ENCODE assay signal across 19 mouse cellular contexts in genomic region chr10:94947386-94947785, GRCm38 (mm10). TPM values are rescaled to one million over a fixed set of nuclear protein-coding genes. Genes with fewer than 3 reads are reported as not detected.
DNase-seq lines count a peak whose midpoint lies in the region; ATAC-seq and TF ChIP-seq lines count a peak whose summit lies in the region.
"Had no signal": no experiment of that assay in that cellular context is flagged by ENCODE, and none has a peak within 500 bp of the region (broad histone marks: within the 10 kb centered on the region; RNA-seq: fewer than 3 reads in every experiment).

No protein-coding gene starts in this region.

- H3K9ac ChIP-seq in heart, postnatal 0 days (replicated peaks; ENCODE audit: low read depth, low read length): no peak overlapping the region
- H3K9ac ChIP-seq in liver, embryonic 14.5 days (replicated peaks): no peak overlapping the region
- no peak overlapping the region for H3K9ac ChIP-seq in liver, embryonic 11.5 days (ENCODE audit: low read depth, low read length)
- no peak overlapping the region for H3K9ac ChIP-seq in CH12.LX (ENCODE audit: insufficient read depth, low read depth)
- H3K9ac ChIP-seq: embryonic facial prominence, embryonic 15.5 days; limb, embryonic 15.5 days; midbrain, embryonic 12.5 days; stomach, embryonic 15.5 days had no signal

- H3K9me3 ChIP-seq in heart, postnatal 0 days (replicated peaks; ENCODE audit: control insufficient read depth, low read length): no peaks in the 10 kb centered on the region
- no peaks in the 10 kb centered on the region for H3K9me3 ChIP-seq in liver, embryonic 14.5 days (ENCODE audit: control insufficient read depth, low read length)
- H3K9me3 ChIP-seq in liver, embryonic 11.5 days (ENCODE audit: control insufficient read depth, low read length): no peaks in the 10 kb centered on the region
- H3K9me3 ChIP-seq in CH12.LX (replicated peaks; ENCODE audit: low read length): no peaks in the 10 kb centered on the region
- H3K9me3 ChIP-seq: embryonic facial prominence, embryonic 15.5 days; limb, embryonic 15.5 days; midbrain, embryonic 12.5 days; stomach, embryonic 15.5 days had no signal

- TF ChIP-seq EP300 in heart, postnatal 0 days (IDR thresholded peaks at IDR 0.05; ENCODE audit: low read depth): no peak
- TF ChIP-seq EP300 in liver, embryonic 14.5 days (IDR thresholded peaks at IDR 0.05; ENCODE audit: low read depth): no peak
- no peak for TF ChIP-seq EP300 in CH12.LX (IDR thresholded peaks at IDR 0.05; ENCODE audit: low read length)

- 61% methylated on average over 7 of the region's 7 CpGs for WGBS in heart, postnatal 0 days
- 53% methylated on average over 7 of the region's 7 CpGs for WGBS in liver, embryonic 14.5 days (ENCODE audit: insufficient replicate concordance)
- 60% methylated on average over 7 of the region's 7 CpGs for WGBS in liver, embryonic 11.5 days

- H3K27me3 ChIP-seq in heart, postnatal 0 days (ENCODE audit: control insufficient read depth, insufficient read depth, low read length): peaks cover 41% of the 10 kb centered on the region
- H3K27me3 ChIP-seq in liver, embryonic 14.5 days (ENCODE audit: control insufficient read depth, insufficient read depth, low read length): peaks cover 38% of the 10 kb centered on the region
- H3K27me3 ChIP-seq in liver, embryonic 11.5 days (replicated peaks; ENCODE audit: control insufficient read depth, insufficient read depth, low read length): peaks cover 25% of the 10 kb centered on the region
- no peaks in the 10 kb centered on the region for H3K27me3 ChIP-seq in CH12.LX (replicated peaks)

- no peak overlapping the region for H3K4me2 ChIP-seq in heart, postnatal 0 days (ENCODE audit: low read depth, low read length)
- H3K4me2 ChIP-seq in liver, embryonic 14.5 days (ENCODE audit: low read depth): no peak overlapping the region
- H3K4me2 ChIP-seq in liver, embryonic 11.5 days: no peak overlapping the region
- H3K4me2 ChIP-seq in CH12.LX (ENCODE audit: insufficient read depth, low read depth, poor library complexity, severe bottlenecking): no peak overlapping the region
- H3K4me2 ChIP-seq: embryonic facial prominence, embryonic 15.5 days; limb, embryonic 15.5 days; midbrain, embryonic 12.5 days; stomach, embryonic 15.5 days had no signal

- ATAC-seq in heart, postnatal 0 days (ENCODE audit: insufficient read depth, low read depth): no peak
- no peak for ATAC-seq in liver, embryonic 14.5 days (ENCODE audit: insufficient read depth)
- no peak for ATAC-seq in liver, embryonic 11.5 days (replicated peaks; ENCODE audit: low FRiP score)
- ATAC-seq: inflammation-experienced regulatory T-cells, adult 6 months had no signal

- H3K27ac ChIP-seq in heart, postnatal 0 days (ENCODE audit: low read depth): no peak overlapping the region
- H3K27ac ChIP-seq in liver, embryonic 14.5 days: no peak overlapping the region
- no peak overlapping the region for H3K27ac ChIP-seq in liver, embryonic 11.5 days (ENCODE audit: low read depth, low read length)
- no peak overlapping the region for H3K27ac ChIP-seq in CH12.LX (ENCODE audit: insufficient read depth, low read depth)
- H3K27ac ChIP-seq: embryonic facial prominence, embryonic 15.5 days; limb, embryonic 15.5 days; midbrain, embryonic 12.5 days; stomach, embryonic 15.5 days had no signal

- no peak for TF ChIP-seq POLR2A in CH12.LX (IDR thresholded peaks at IDR 0.05; ENCODE audit: low read depth, low read length)

- TF ChIP-seq RAD21 in CH12.LX (IDR thresholded peaks at IDR 0.05; ENCODE audit: low read depth, low read length): peak; percentile 68

- no peaks in the 10 kb centered on the region for H3K36me3 ChIP-seq in heart, postnatal 0 days (replicated peaks; ENCODE audit: control insufficient read depth, insufficient read depth, low read length)
- no peaks in the 10 kb centered on the region for H3K36me3 ChIP-seq in liver, embryonic 14.5 days (replicated peaks; ENCODE audit: control insufficient read depth, insufficient read depth, low read depth)
- no peaks in the 10 kb centered on the region for H3K36me3 ChIP-seq in liver, embryonic 11.5 days (ENCODE audit: control insufficient read depth, insufficient read depth, low read length)
- no peaks in the 10 kb centered on the region for H3K36me3 ChIP-seq in CH12.LX (replicated peaks in 1 of 2; ENCODE audit: control insufficient read depth in 1 of 2, insufficient read depth in 1 of 2, low read length in 1 of 2)
- H3K36me3 ChIP-seq: embryonic facial prominence, embryonic 15.5 days; limb, embryonic 15.5 days; midbrain, embryonic 12.5 days; stomach, embryonic 15.5 days had no signal

- TF ChIP-seq CTCF in heart, postnatal 0 days (IDR thresholded peaks at IDR 0.05; ENCODE audit: low read depth): peak; percentile 32
- peak; percentile 35 for TF ChIP-seq CTCF in liver, embryonic 14.5 days (IDR thresholded peaks at IDR 0.05; ENCODE audit: low read depth)
- peak in 1 of 2 experiments; percentile 53; a peak in 2 of 4 replicates for TF ChIP-seq CTCF in CH12.LX (conservative IDR thresholded peaks at IDR 0.05 in 1 of 2, IDR thresholded peaks at IDR 0.05 in 1 of 2; ENCODE audit: low read depth in 2 of 2, low read length in 2 of 2)

- H3K79me2 ChIP-seq in CH12.LX (replicated peaks; ENCODE audit: control insufficient read depth, extremely low read depth, insufficient read depth, poor library complexity, severe bottlenecking): peaks cover 11% of the 10 kb centered on the region

- intact Hi-C loops in heart, postnatal 10 days (cut with DNase I): loop anchor here (5.0 kb wide), 1 partner anchor 240 kb away; no protein-coding TSS in a partner anchor

- H3K4me3 ChIP-seq in heart, postnatal 0 days (ENCODE audit: low read depth, low read length): no peak overlapping the region
- no peak overlapping the region for H3K4me3 ChIP-seq in liver, embryonic 14.5 days (ENCODE audit: insufficient read depth in 1 of 2, low read depth in 2 of 2, low read length in 2 of 2)
- no peak overlapping the region for H3K4me3 ChIP-seq in liver, embryonic 11.5 days (ENCODE audit: low read depth, low read length)
- H3K4me3 ChIP-seq in CH12.LX (replicated peaks in 1 of 3; ENCODE audit: low read depth in 2 of 3, low read length in 2 of 3, poor library complexity in 1 of 3): no peak overlapping the region
- H3K4me3 ChIP-seq: embryonic facial prominence, embryonic 15.5 days; limb, embryonic 15.5 days; midbrain, embryonic 12.5 days; myocyte; stomach, embryonic 15.5 days had no signal

- dilution Hi-C loops in CH12.LX (cut with MboI; ENCODE audit: extremely low pct_ligation_motif_present, extremely low pct_unique_long_range_greater_than_20kb, low sequenced_read_pairs): no loop called here

- H3K4me1 ChIP-seq in heart, postnatal 0 days (ENCODE audit: control insufficient read depth, insufficient read depth): peaks cover 15% of the 10 kb centered on the region
- H3K4me1 ChIP-seq in liver, embryonic 14.5 days (replicated peaks; ENCODE audit: control insufficient read depth in 2 of 2, insufficient read depth in 2 of 2, low read length in 1 of 2): peaks cover 0 to 3% of the 10 kb centered on the region in 2 experiments; a peak in 3 of 4 replicates
- peaks cover 11% of the 10 kb centered on the region for H3K4me1 ChIP-seq in liver, embryonic 11.5 days (replicated peaks; ENCODE audit: control insufficient read depth, insufficient read depth, low read length)
- 0 out of 4 replicates have a peak, but pooled peaks cover 0 to under 1% of the 10 kb centered on the region in 2 experiments for H3K4me1 ChIP-seq in CH12.LX (ENCODE audit: control insufficient read depth in 1 of 2, insufficient read depth in 2 of 2)

- in situ Hi-C loops in CH12.LX (cut with MboI; ENCODE audit: low pct_ligation_motif_present, low pct_unique_long_range_greater_than_20kb, low sequenced_read_pairs): no loop called here

- DNase-seq in heart, postnatal 0 days (ENCODE audit: low spot score): no peak
- no peak for DNase-seq in heart, postnatal 10 days
- DNase-seq in liver, embryonic 14.5 days (ENCODE audit: low read depth in 3 of 3, low spot score in 3 of 3): no peak
- no peak for DNase-seq in liver, embryonic 11.5 days (ENCODE audit: low spot score)
- DNase-seq in CH12.LX (ENCODE audit: extremely low read depth) (no peak), NIH3T3 (ENCODE audit: low read depth) (peak; percentile 43)
- no peak for DNase-seq in cerebellum, adult 9-11 months
- no peak for DNase-seq in frontal cortex, postnatal 25 days (ENCODE audit: low spot score in 2 of 2)
- DNase-seq: adrenal gland, postnatal 25 days; cerebellum, adult 8-10 months; gastrocnemius, postnatal 25 days; kidney, postnatal 4 days; thymus, adult 2 months had no signal

TF ChIP-seq in CH12.LX, 34 proteins besides CTCF, POLR2A, EP300 and RAD21:
- TF ChIP-seq SMC3 (IDR thresholded peaks at IDR 0.05; ENCODE audit: low read depth, low read length) (peak; percentile 47), ZKSCAN1 (IDR thresholded peaks at IDR 0.05; ENCODE audit: borderline replicate concordance, low read depth, low read length) (no peak), BHLHE40 (IDR thresholded peaks at IDR 0.05; ENCODE audit: low read depth, low read length) (no peak)
TF ChIP-seq in CH12.LX: peak in this region for 1.

RNA-seq across cellular contexts. Expression of gene Plxnc1, which starts 2.8 kb away (rescaled TPM):
- 4.5 and 9.4 TPM in 2 replicates for total RNA-seq in heart, postnatal 0 days (2014; rRNA removed; ENCODE audit: low replicate concordance)
- 1.4 and 1.5 TPM in 2 replicates for polyA plus RNA-seq in heart, postnatal 0 days (2015; fragmentation: Nextera tagmentation; extraction: Ambion mirVana)
- 1 to 10 TPM; 5.2 to 5.6 TPM for total RNA-seq in heart, postnatal 10 days (2021)
- 1.4 and 2.0 TPM in 2 replicates for polyA plus RNA-seq in liver, embryonic 14.5 days (2012; rRNA removed)
- polyA plus RNA-seq in liver, embryonic 14.5 days (2014; fragmentation: Nextera tagmentation; extraction: Ambion mirVana): 2.1 and 2.5 TPM in 2 replicates
- polyA plus RNA-seq in liver, embryonic 11.5 days (2014; fragmentation: Nextera tagmentation; extraction: Ambion mirVana): 5.3 and 6.0 TPM in 2 replicates
- 33.0 and 38.4 TPM in 2 replicates for total RNA-seq in CH12.LX (2012; rRNA removed)
- 31.2 and 34.4 TPM in 2 replicates for total RNA-seq in CH12.LX (2014; rRNA removed)
- polyA plus RNA-seq in CH12.LX (2012; ENCODE audit: insufficient read length, low read depth): 26.6 and 27.6 TPM in 2 replicates
- polyA plus RNA-seq: myocyte had no signal
